Mouse (Mus musculus) hindbrain, embryonic 15.5 days (tissue): ENCODE measurements around the gene H1foo. TPM values are rescaled to one million over a fixed set of nuclear protein-coding genes. Genes with fewer than 3 reads are reported as not detected.

Source experiments
- ATAC-seq: fragments of 200-750 bp; cut with Nextera tagmentation; 2 replicates; pipeline ENCODE4 v1.8.0; 2017; ENCODE audit warnings: low read depth, moderate number of reproducible peaks, moderate TSS enrichment; ENCODE audit not compliant: low FRiP score
- H3K27ac ChIP-seq: fragments of 300-500 bp; sonication (generic); replicated peaks from 2 replicates; pipeline ENCODE4 v1.5.1; 2015; ENCODE audit warnings: mild to moderate bottlenecking, inconsistent platforms
- H3K27me3 ChIP-seq: fragments of 300-500 bp; sonication (generic); 2 replicates; pipeline ENCODE4 v1.6.1; 2015; ENCODE audit warnings: control low read depth, inconsistent platforms
- H3K36me3 ChIP-seq: fragments of 300-500 bp; sonication (generic); 2 replicates; pipeline ENCODE4 v1.6.1; 2015; ENCODE audit warnings: control low read depth, inconsistent platforms
- H3K4me1 ChIP-seq: fragments of 300-500 bp; sonication (generic); replicated peaks from 2 replicates; pipeline ENCODE4 v1.6.1; 2015; ENCODE audit warnings: control low read depth, inconsistent platforms
- H3K4me2 ChIP-seq: fragments of 300-500 bp; sonication (generic); 2 replicates; pipeline ENCODE4 v1.6.1; 2015; ENCODE audit warnings: moderate library complexity, mild to moderate bottlenecking, inconsistent platforms
- H3K4me3 ChIP-seq: fragments of 300-500 bp; sonication (generic); 2 replicates; pipeline ENCODE4 v1.5.1; 2015; ENCODE audit warnings: mild to moderate bottlenecking, inconsistent platforms
- H3K9ac ChIP-seq: fragments of 300-500 bp; sonication (generic); 2 replicates; pipeline ENCODE4 v1.6.1; 2015; ENCODE audit warnings: inconsistent platforms
- H3K9me3 ChIP-seq: fragments of 300-500 bp; sonication (generic); 2 replicates; pipeline ENCODE4 v1.6.1; 2016; ENCODE audit warnings: control low read depth, inconsistent platforms
- WGBS: fragments of 180-500 bp; shearing (Covaris S2); methylation state at CpG from one replicate; pipeline ENCODE4 v1.1.7; 2015; 5-methylcytosine and 5-hydroxymethylcytosine counted together
- polyA plus RNA-seq: library from polyadenylated mRNA; unstranded; fragments of >200 nt; fragmentation: Nextera tagmentation; extraction: Ambion mirVana; gene quantifications from 2 replicates; pipeline ENCODE4 v1.2.1, GENCODE M21; 2015

Gene H1foo
- polyA plus RNA-seq: not detected in 2 replicates

DNA sequence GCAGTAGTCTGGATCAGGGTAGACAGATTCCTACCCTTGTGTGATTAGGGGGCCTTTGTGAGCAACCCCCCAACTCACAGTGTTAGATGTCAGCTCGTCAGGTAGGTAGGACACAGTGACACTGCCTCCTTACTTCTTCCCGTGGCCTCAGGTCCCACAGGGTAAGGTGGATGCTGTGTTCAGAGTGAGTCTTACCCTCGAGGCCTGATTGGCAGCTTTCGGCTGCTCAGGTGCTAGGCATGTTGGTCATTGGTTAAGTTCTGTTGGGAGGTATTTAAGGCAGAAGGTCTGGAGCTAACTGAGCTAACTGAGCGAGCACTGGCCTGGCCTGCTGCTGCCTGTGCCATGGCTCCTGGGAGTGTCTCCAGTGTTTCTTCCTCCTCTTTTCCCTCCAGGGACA is at the start of gene H1foo:
Gene H1foo, plus strand, starts transcription at position 301 of the 400 bp plus-strand sequence.
- H3K36me3 ChIP-seq: no peaks in the 10 kb centered on the region
- H3K27me3 ChIP-seq: no peaks in the 10 kb centered on the region
- WGBS: 87% methylated on average over 5 of the region's 5 CpGs
- no peak within 1 kb of the TSS for H3K9ac ChIP-seq
- H3K27ac ChIP-seq: no peak within 1 kb of the TSS
- no peak for ATAC-seq
- no peak within 1 kb of the TSS for H3K4me2 ChIP-seq
- no peaks in the 10 kb centered on the region for H3K9me3 ChIP-seq
- H3K4me3 ChIP-seq: no peak within 1 kb of the TSS
- peaks cover 2% of the 10 kb centered on the region; the same call in 1 of the 2 replicates for H3K4me1 ChIP-seq

DNA sequence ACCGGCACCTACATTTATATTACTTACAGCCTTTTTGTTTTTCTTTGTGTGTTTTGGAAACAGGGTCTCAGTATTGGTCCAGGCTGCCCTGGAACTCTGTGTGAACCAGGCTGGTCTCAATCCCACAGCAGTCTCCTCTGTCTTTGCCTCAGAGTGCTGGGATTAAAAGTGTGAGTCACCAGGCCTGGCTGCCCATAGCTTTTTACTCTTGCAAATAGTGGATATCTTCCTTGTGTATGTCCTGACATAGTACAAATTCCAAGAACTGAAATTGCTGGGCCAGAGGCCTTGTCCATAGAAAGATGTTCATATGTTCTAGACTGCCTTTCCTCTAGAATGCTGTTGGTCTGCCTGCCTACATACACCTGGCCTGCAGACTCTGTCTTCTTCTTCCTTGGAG is 48.4 kb upstream of the H1foo start:
- Histone ChIP-seq H3K4me2 (no peak overlapping the region), H3K4me3 (no peak overlapping the region), H3K4me1 (peaks cover 13% of the 10 kb centered on the region), H3K36me3 (peaks cover 10% of the 10 kb centered on the region), H3K9ac (no peak overlapping the region), H3K27me3 (no peaks in the 10 kb centered on the region), H3K9me3 (no peaks in the 10 kb centered on the region), H3K27ac (no peak overlapping the region)
- ATAC-seq: no peak
- 14% methylated on average over 1 of the region's 1 CpGs for WGBS

GRCm38 (mm10) chr6:115897117-115897516 is 47.6 kb upstream of the H1foo start:
- no peak overlapping the region for H3K9ac ChIP-seq
- peaks cover 12% of the 10 kb centered on the region for H3K4me1 ChIP-seq
- peaks cover 10% of the 10 kb centered on the region for H3K36me3 ChIP-seq
- H3K27ac ChIP-seq: no peak overlapping the region
- WGBS: 74% methylated on average over 4 of the region's 4 CpGs
- H3K4me3 ChIP-seq: no peak overlapping the region
- H3K9me3 ChIP-seq: no peaks in the 10 kb centered on the region
- ATAC-seq: no peak
- no peaks in the 10 kb centered on the region for H3K27me3 ChIP-seq
- H3K4me2 ChIP-seq: no peak overlapping the region

DNA sequence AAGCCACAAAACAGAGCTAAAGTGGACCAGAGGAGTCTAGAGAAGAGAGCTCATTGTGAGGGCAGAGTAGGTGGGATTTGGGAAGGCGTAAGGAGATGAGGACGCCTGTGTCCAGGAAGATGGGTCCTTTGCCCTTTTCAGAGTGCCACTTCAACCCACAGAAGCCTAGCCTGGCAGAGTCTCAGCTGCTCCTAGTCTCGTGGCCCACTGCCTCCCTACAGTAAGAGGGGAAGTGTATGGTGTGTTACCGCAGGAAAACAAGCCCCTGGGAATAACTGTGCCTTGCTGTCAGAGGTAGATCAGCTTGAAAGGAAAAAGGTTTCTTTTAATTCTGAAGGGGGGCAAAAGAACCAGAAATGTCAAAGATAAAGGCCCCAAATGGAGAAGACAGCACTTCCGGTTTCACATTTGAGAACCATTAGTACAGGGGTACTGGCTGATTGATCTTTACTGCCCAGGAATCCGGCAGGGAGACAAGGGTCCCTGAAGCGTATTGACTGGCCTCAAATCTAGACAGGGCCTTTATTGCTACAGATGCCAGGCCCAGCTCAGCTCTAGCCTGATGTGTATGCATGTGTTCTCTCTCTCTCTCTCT is 46.7 kb upstream of the H1foo start:
- Histone ChIP-seq H3K9me3 (no peaks in the 10 kb centered on the region), H3K36me3 (peaks cover 10% of the 10 kb centered on the region), H3K27me3 (no peaks in the 10 kb centered on the region), H3K4me1 (peaks cover 9% of the 10 kb centered on the region), H3K27ac (no peak overlapping the region), H3K4me2 (no peak overlapping the region), H3K4me3 (no peak overlapping the region), H3K9ac (no peak overlapping the region)
- WGBS: 79% methylated on average over 7 of the region's 7 CpGs
- ATAC-seq: no peak

DNA sequence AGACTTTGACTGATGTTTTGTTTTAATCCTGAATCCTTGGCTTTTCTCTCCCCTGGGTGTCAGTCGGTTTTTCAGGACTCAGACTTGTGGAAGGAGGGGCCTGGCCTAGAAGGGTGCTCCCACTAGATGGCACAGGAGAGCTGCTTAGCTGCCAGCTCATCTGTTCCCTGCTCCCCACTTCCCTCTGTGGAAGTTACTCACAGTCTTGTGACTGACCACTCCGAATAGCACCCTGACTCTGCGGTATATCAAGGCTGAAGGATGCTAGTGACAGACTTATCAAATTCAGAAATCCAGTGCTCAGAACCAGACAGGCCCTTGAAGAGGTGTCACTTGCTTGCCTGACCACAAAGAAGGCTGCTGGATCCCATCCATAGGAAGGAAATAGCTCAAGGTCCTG is 43.7 kb upstream of the H1foo start:
- Histone ChIP-seq H3K4me2 (no peak overlapping the region), H3K4me1 (peaks cover 9% of the 10 kb centered on the region), H3K9me3 (no peaks in the 10 kb centered on the region), H3K36me3 (peaks cover 7% of the 10 kb centered on the region; the same call in 1 of the 2 replicates), H3K27me3 (no peaks in the 10 kb centered on the region), H3K4me3 (no peak overlapping the region), H3K27ac (no peak overlapping the region), H3K9ac (no peak overlapping the region)
- peak; percentile 81 for ATAC-seq
- WGBS: 28% methylated on average over 3 of the region's 3 CpGs

DNA sequence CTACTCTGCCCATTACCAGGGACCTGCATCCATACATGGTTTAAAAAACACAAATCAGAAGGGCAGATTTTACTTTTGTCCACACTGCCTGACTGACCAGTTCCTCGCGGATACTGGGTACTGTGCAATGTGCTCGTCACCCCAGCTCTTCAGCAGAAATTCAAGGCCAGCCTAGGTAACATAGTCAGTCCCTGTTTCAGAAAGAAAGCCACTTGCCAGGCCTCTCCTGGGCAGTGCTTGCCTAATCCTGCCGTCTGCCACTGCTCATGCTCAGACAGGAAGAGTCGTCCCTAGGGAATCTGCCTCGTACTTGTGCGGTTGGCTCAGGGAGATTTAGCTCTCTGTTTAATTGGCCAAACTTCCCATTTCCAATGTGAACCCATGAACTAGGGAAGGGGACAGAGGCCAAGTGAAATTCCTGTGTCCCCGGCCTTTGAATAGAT is 43.2 kb upstream of the H1foo start:
- no peak overlapping the region for H3K4me3 ChIP-seq
- H3K9ac ChIP-seq: no peak overlapping the region
- WGBS: 65% methylated on average over 8 of the region's 8 CpGs
- no peak overlapping the region for H3K4me2 ChIP-seq
- peak; percentile 31; the same call in 1 of the 2 replicates for ATAC-seq
- no peaks in the 10 kb centered on the region for H3K27me3 ChIP-seq
- H3K4me1 ChIP-seq: peaks cover 9% of the 10 kb centered on the region
- no peak overlapping the region for H3K27ac ChIP-seq
- H3K36me3 ChIP-seq: peaks cover 7% of the 10 kb centered on the region; the same call in 1 of the 2 replicates
- H3K9me3 ChIP-seq: no peaks in the 10 kb centered on the region

DNA sequence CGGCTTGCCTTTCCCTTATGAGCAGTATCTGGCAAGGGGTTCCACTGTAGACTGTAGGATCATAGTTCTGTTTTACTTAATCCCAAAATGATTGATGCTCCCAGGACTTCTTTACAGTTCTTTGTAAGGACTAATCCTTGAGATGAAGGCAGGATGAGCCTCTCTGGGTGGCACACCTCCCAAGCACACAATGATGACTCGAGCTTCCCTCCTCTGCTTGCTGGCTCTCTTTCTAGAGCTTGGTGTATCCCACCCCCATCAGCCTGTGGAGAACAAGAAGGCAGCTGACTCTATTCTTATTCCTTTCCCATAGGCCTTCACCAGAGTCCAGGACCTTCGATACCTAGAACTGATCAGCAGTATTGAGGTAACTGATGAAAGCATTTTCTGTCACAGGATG is 42.2 kb upstream of the H1foo start:
- no peak overlapping the region for H3K4me2 ChIP-seq
- peaks cover 12% of the 10 kb centered on the region for H3K36me3 ChIP-seq
- no peak overlapping the region for H3K4me3 ChIP-seq
- no peak overlapping the region for H3K9ac ChIP-seq
- no peak overlapping the region for H3K27ac ChIP-seq
- H3K27me3 ChIP-seq: no peaks in the 10 kb centered on the region
- peaks cover 9% of the 10 kb centered on the region for H3K4me1 ChIP-seq
- no peak for ATAC-seq
- H3K9me3 ChIP-seq: no peaks in the 10 kb centered on the region
- WGBS: 85% methylated on average over 3 of the region's 3 CpGs

GRCm38 (mm10) chr6:115905568-115905967 is 39.2 kb upstream of the H1foo start:
- H3K27ac ChIP-seq: no peak overlapping the region
- H3K4me1 ChIP-seq: peaks cover 9% of the 10 kb centered on the region
- no peak for ATAC-seq
- H3K9me3 ChIP-seq: no peaks in the 10 kb centered on the region
- H3K27me3 ChIP-seq: no peaks in the 10 kb centered on the region
- H3K36me3 ChIP-seq: peaks cover 7% of the 10 kb centered on the region
- no peak overlapping the region for H3K4me2 ChIP-seq
- H3K9ac ChIP-seq: no peak overlapping the region
- WGBS: 91% methylated on average over 6 of the region's 6 CpGs
- no peak overlapping the region for H3K4me3 ChIP-seq

- no peak for ATAC-seq
- peaks cover 6% of the 10 kb centered on the region for H3K4me1 ChIP-seq
- peaks cover 9% of the 10 kb centered on the region for H3K36me3 ChIP-seq
- no peak overlapping the region for H3K27ac ChIP-seq
- no peak overlapping the region for H3K9ac ChIP-seq
- H3K27me3 ChIP-seq: no peaks in the 10 kb centered on the region
- no peaks in the 10 kb centered on the region for H3K9me3 ChIP-seq
- no peak overlapping the region for H3K4me3 ChIP-seq
- WGBS: 81% methylated on average over 1 of the region's 1 CpGs
- no peak overlapping the region for H3K4me2 ChIP-seq
These were observed 38.3 kb upstream of the H1foo start for GRCm38 (mm10) chr6:115906455-115906854.

DNA sequence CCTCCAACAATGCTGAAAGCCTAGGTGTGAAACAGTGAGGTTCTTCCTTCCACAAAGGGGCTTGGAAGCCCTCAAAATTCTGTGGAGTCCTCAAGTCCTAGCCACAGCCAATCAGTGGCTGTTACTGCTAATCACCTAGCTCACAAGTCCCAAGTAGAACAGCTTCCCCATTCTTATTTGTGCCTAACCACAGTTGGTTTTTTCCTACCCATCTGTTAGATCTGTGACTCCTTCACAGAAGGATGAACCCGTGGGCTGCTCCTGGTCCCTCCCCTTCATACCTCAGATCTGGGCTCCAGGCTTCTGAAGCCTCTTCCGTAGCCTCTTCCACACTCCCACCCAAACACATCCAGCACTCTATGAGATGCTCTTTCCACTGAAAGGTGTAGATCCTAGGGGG is 37.9 kb upstream of the H1foo start:
- Histone ChIP-seq H3K4me1 (peaks cover 1% of the 10 kb centered on the region; the same call in 1 of the 2 replicates), H3K4me2 (no peak overlapping the region), H3K27ac (no peak overlapping the region), H3K27me3 (no peaks in the 10 kb centered on the region), H3K9me3 (no peaks in the 10 kb centered on the region), H3K4me3 (no peak overlapping the region), H3K36me3 (peaks cover 9% of the 10 kb centered on the region), H3K9ac (no peak overlapping the region)
- 85% methylated on average over 2 of the region's 2 CpGs for WGBS
- ATAC-seq: no peak

- Histone ChIP-seq H3K27me3 (no peaks in the 10 kb centered on the region), H3K4me3 (no peak overlapping the region), H3K9ac (no peak overlapping the region), H3K9me3 (no peaks in the 10 kb centered on the region), H3K4me1 (no peaks in the 10 kb centered on the region; the same call in 1 of the 2 replicates), H3K27ac (no peak overlapping the region), H3K36me3 (peaks cover 9% of the 10 kb centered on the region), H3K4me2 (no peak overlapping the region)
- WGBS: 39% methylated on average over 6 of the region's 6 CpGs
- ATAC-seq: no peak
These were observed 36.2 kb upstream of the H1foo start for GRCm38 (mm10) chr6:115908421-115908982.

- H3K27me3 ChIP-seq: no peaks in the 10 kb centered on the region
- H3K4me3 ChIP-seq: no peak overlapping the region
- H3K36me3 ChIP-seq: peaks cover 9% of the 10 kb centered on the region
- H3K4me2 ChIP-seq: no peak overlapping the region
- H3K27ac ChIP-seq: no peak overlapping the region
- no peak overlapping the region for H3K9ac ChIP-seq
- ATAC-seq: no peak
- no peaks in the 10 kb centered on the region for H3K9me3 ChIP-seq
- peaks cover 5% of the 10 kb centered on the region for H3K4me1 ChIP-seq
- WGBS: 64% methylated on average over 3 of the region's 3 CpGs
These were observed 35.7 kb upstream of the H1foo start for GRCm38 (mm10) chr6:115909052-115909451.
